Mouse (Mus musculus) embryonic facial prominence, embryonic 11.5 days (tissue): ENCODE measurements around the gene Fam240a. TPM values are rescaled to one million over a fixed set of nuclear protein-coding genes. Genes with fewer than 3 reads are reported as not detected.

ENCODE experiments used
- ATAC-seq: fragments of 200-750 bp; cut with Nextera tagmentation; replicated peaks from 2 replicates; pipeline ENCODE4 v1.8.0; 2017; ENCODE audit warnings: low read depth; ENCODE audit not compliant: insufficient number of reproducible peaks, low FRiP score, low TSS enrichment
- DNase-seq: peaks from one replicate; pipeline ENCODE4 v3.0.0-alpha.2; 2015; ENCODE audit warnings: low spot score
- H3K27ac ChIP-seq: fragments of 300-500 bp; sonication (generic); replicated peaks from 2 replicates; pipeline ENCODE4 v1.5.1; 2014; ENCODE audit warnings: mild to moderate bottlenecking, low read depth, low read length, control low read depth
- H3K27me3 ChIP-seq: fragments of 300-500 bp; sonication (generic); 2 replicates; pipeline ENCODE4 v1.6.1; 2014; ENCODE audit warnings: mild to moderate bottlenecking, low read length, moderate library complexity, mixed read lengths; ENCODE audit not compliant: control insufficient read depth, insufficient read depth
- H3K36me3 ChIP-seq: fragments of 300-500 bp; sonication (generic); replicated peaks from 2 replicates; pipeline ENCODE4 v1.6.1; 2014; ENCODE audit warnings: low read depth, mild to moderate bottlenecking, low read length, moderate library complexity, mixed read lengths; ENCODE audit not compliant: control insufficient read depth, insufficient read depth
- H3K4me1 ChIP-seq: fragments of 300-500 bp; sonication (generic); 2 replicates; pipeline ENCODE4 v1.6.1; 2014; ENCODE audit warnings: low read length, mixed read lengths; ENCODE audit not compliant: control insufficient read depth, insufficient read depth
- H3K4me2 ChIP-seq: fragments of 300-500 bp; sonication (generic); 2 replicates; pipeline ENCODE4 v1.6.1; 2014; ENCODE audit warnings: low read depth, mild to moderate bottlenecking, control low read depth, low read length, moderate library complexity
- H3K4me3 ChIP-seq: fragments of 300-500 bp; sonication (generic); 2 replicates; pipeline ENCODE4 v1.5.1; 2014; ENCODE audit warnings: low read depth, low read length, control low read depth
- H3K9ac ChIP-seq: fragments of 300-500 bp; sonication (generic); replicated peaks from 2 replicates; pipeline ENCODE4 v1.6.1; 2014; ENCODE audit warnings: mild to moderate bottlenecking, control low read depth, low read length
- H3K9me3 ChIP-seq: fragments of 300-500 bp; sonication (generic); replicated peaks from 2 replicates; pipeline ENCODE4 v1.6.1; 2016; ENCODE audit warnings: mild to moderate bottlenecking, low read length, inconsistent platforms, mixed read lengths; ENCODE audit not compliant: control insufficient read depth
- whole genome bisulfite sequencing: fragments of 180-500 bp; shearing (Covaris S2); extraction: QIAGEN DNeasy Blood & Tissue Kit; methylation state at CpG from one replicate; pipeline ENCODE4 v1.1.7; 2014; 5-methylcytosine and 5-hydroxymethylcytosine counted together
- polyA plus RNA-seq: library from polyadenylated mRNA; unstranded; fragments of >200 nt; fragmentation: Nextera tagmentation; extraction: Ambion mirVana; gene quantifications from 2 replicates; pipeline ENCODE4 v1.2.1, GENCODE M21; 2014

Fam240a gene
- polyA plus RNA-seq, 1 experiment from 2014 or later = not detected

GRCm38 (mm10) chr9:110890026-110890783, 26.5 kb downstream of the Fam240a start:
- DNase-seq (no peak), ATAC-seq (no peak)
- Histone ChIP-seq H3K4me2 (no peak overlapping the region), H3K27me3 (no peaks in the 10 kb centered on the region; the same call in 1 of the 2 replicates), H3K4me3 (no peak overlapping the region), H3K36me3 (no peaks in the 10 kb centered on the region), H3K9ac (no peak overlapping the region), H3K9me3 (no peaks in the 10 kb centered on the region), H3K27ac (no peak overlapping the region), H3K4me1 (no peaks in the 10 kb centered on the region)
- 13% methylated on average over 19 of the region's 21 CpGs for WGBS

- ATAC-seq = no peak
- no peak overlapping the region for H3K27ac ChIP-seq
- no peak overlapping the region for H3K9ac ChIP-seq
- no peaks in the 10 kb centered on the region for H3K36me3 ChIP-seq
- no peaks in the 10 kb centered on the region for H3K9me3 ChIP-seq
- no peak overlapping the region for H3K4me3 ChIP-seq
- DNase-seq = no peak
- WGBS = 85% methylated on average over 14 of the region's 14 CpGs
- no peak overlapping the region for H3K4me2 ChIP-seq
- H3K27me3 ChIP-seq = no peaks in the 10 kb centered on the region; the same call in 1 of the 2 replicates
- no peaks in the 10 kb centered on the region for H3K4me1 ChIP-seq
These were observed 27.7 kb downstream of the Fam240a start for GRCm38 (mm10) chr9:110888935-110889334.

- Histone ChIP-seq H3K9ac (no peak overlapping the region), H3K4me2 (no peak overlapping the region), H3K36me3 (no peaks in the 10 kb centered on the region), H3K27ac (no peak overlapping the region), H3K4me1 (no peaks in the 10 kb centered on the region), H3K9me3 (no peaks in the 10 kb centered on the region), H3K4me3 (no peak overlapping the region), H3K27me3 (no peaks in the 10 kb centered on the region)
- DNase-seq (no peak), ATAC-seq (no peak)
- 69% methylated on average over 9 of the region's 9 CpGs for WGBS
These were observed 29.0 kb downstream of the Fam240a start for GRCm38 (mm10) chr9:110887388-110888303.

GRCm38 (mm10) chr9:110881953-110882352, 34.7 kb downstream of the Fam240a start:
- Histone ChIP-seq H3K4me3 (no peak overlapping the region), H3K36me3 (no peaks in the 10 kb centered on the region), H3K27ac (no peak overlapping the region), H3K27me3 (peaks cover 23% of the 10 kb centered on the region), H3K9ac (no peak overlapping the region), H3K9me3 (no peaks in the 10 kb centered on the region), H3K4me1 (no peaks in the 10 kb centered on the region), H3K4me2 (no peak overlapping the region)
- WGBS = 68% methylated on average over 7 of the region's 7 CpGs
- DNase-seq (no peak), ATAC-seq (no peak)

- DNase-seq (no peak), ATAC-seq (no peak)
- H3K4me3 ChIP-seq = peak overlapping the region; percentile 49
- no peak overlapping the region for H3K9ac ChIP-seq
- no peaks in the 10 kb centered on the region for H3K36me3 ChIP-seq
- no peaks in the 10 kb centered on the region for H3K9me3 ChIP-seq
- 71% methylated on average over 4 of the region's 4 CpGs for WGBS
- no peak overlapping the region for H3K27ac ChIP-seq
- peaks cover 23% of the 10 kb centered on the region for H3K27me3 ChIP-seq
- H3K4me1 ChIP-seq = no peaks in the 10 kb centered on the region
- peak overlapping the region; percentile 72 for H3K4me2 ChIP-seq
These were observed 35.9 kb downstream of the Fam240a start for GRCm38 (mm10) chr9:110880772-110881171.

GRCm38 (mm10) chr9:110879998-110880561, 36.6 kb downstream of the Fam240a start, which contains the start of gene Tmie:
TSS of gene Tmie (minus strand) at chr9:110880113.
- Histone ChIP-seq H3K9ac (peak within 1 kb of the TSS; percentile 52), H3K4me3 (peak within 1 kb of the TSS; percentile 49), H3K27me3 (peaks cover 23% of the 10 kb centered on the region), H3K27ac (no peak within 1 kb of the TSS), H3K4me2 (peak within 1 kb of the TSS; percentile 72), H3K36me3 (no peaks in the 10 kb centered on the region), H3K9me3 (no peaks in the 10 kb centered on the region), H3K4me1 (no peaks in the 10 kb centered on the region)
- WGBS = under 1% methylated on average over 55 of the region's 57 CpGs
- DNase-seq (peak; percentile 70), ATAC-seq (peak; percentile 31; the same call in 1 of the 2 replicates)

GRCm38 (mm10) chr9:110879191-110879920, 37.3 kb downstream of the Fam240a start, which contains the start of gene Als2cl:
TSS of gene Als2cl (plus strand) at chr9:110879870.
- Histone ChIP-seq H3K4me1 (no peaks in the 10 kb centered on the region), H3K27me3 (peaks cover 24% of the 10 kb centered on the region), H3K27ac (no peak within 1 kb of the TSS), H3K4me3 (peak within 1 kb of the TSS; percentile 49), H3K9ac (peak within 1 kb of the TSS; percentile 52), H3K9me3 (no peaks in the 10 kb centered on the region), H3K4me2 (peak within 1 kb of the TSS; percentile 72), H3K36me3 (no peaks in the 10 kb centered on the region)
- DNase-seq (no peak), ATAC-seq (no peak)
- WGBS = 11% methylated on average over 12 of the region's 12 CpGs
